Mouse (Mus musculus) frontal cortex, adult 2 months (tissue): ENCODE results near the gene Gng12. TPM values are rescaled to one million over a fixed set of nuclear protein-coding genes. Genes with fewer than 3 reads are reported as not detected.

Experiments
- DNase-seq, 2 experiments: peaks; one replicate each; pipeline ENCODE4 v3.0.0; 2022; ENCODE audit warnings: low spot score in 1 of 2; ENCODE audit errors: extremely low spot score in 1 of 2
- polyA plus RNA-seq: library from polyadenylated mRNA; depleted of rRNA; stranded (reverse); fragments of >200 nt; gene quantifications from 2 replicates; pipeline ENCODE4 v1.2.3, GENCODE M21; 2012

Gene Gng12
- polyA plus RNA-seq, 1 experiment: 49.5 TPM

DNA sequence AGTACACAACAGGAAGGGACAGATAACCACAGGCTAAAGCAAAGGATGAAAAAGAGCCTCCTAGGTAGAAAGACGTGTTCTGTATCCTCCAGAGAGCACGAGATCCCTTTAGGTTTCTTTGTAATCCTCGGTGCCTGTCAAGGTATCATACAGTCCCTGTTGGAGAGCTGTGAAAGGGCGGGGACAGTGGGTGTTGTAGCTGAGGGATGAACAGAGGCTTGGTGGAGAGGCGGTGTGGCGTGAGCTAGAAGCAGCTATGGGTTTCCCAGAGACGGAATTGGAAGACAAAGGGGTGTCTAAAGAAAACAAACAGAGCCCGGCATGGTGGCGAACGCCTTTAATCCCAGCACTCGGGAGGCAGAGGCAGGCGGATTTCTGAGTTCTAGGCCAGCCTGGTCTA lies 89.9 kb downstream of the Gng12 start:
- DNase-seq: no peak

DNA sequence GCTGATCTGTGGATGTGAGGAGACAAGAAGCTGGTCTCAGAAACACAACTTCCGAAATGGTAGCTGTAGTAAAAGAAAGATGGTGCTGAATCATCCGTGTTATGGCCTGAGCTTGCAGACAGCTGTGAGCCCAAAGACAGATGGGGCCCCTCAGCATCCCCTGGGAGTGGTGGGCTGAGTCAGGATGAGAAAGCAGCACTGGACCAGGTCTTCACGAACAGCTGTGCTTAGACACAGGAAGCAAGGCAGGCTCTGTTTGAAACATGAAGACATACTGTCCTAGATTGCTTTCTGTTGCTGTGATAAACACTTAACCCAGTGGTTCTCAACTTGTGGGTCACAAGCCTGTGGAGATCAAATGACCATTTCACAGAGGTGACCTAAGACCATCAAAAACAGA lies 91.4 kb downstream of the Gng12 start:
- no peak for DNase-seq

DNA sequence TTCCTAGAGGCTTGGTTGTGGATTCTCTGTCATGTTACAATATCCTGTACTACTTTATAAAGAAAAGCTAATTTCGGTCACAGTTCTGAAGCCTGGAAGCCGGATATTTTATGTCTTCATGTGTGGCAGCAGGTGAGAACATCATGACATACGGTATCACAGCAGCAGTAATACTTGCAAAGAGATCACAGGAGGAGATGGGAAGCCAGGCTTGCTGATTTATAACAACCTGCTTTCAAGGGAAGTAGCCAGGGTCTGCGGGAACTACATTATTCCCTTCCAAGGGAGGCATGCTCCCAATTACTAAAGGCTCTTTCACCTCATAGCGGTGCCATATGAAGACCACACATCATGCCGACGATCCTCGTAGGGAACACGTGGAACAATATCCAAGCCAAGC lies 92.2 kb downstream of the Gng12 start:
- DNase-seq: no peak

DNA sequence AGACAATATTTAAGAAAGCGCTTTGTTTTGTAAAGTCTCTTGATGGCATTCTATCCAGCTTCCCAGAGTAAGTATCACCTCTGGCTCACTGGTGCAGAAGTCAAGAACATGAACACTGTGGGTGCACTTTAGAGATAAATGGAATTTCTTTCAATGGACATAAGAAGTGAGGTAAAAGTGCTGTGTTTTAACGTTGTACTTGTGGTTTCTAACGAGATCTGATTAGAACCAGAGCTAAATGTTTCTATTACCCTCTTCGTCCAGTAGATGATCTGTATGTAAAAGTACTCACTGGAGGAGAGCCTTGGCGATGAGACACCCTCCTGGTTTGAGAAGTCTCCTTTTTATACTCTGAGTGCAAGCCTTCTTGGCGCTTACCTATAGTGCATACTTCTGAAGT lies 92.8 kb downstream of the Gng12 start:
- DNase-seq: no peak

DNA sequence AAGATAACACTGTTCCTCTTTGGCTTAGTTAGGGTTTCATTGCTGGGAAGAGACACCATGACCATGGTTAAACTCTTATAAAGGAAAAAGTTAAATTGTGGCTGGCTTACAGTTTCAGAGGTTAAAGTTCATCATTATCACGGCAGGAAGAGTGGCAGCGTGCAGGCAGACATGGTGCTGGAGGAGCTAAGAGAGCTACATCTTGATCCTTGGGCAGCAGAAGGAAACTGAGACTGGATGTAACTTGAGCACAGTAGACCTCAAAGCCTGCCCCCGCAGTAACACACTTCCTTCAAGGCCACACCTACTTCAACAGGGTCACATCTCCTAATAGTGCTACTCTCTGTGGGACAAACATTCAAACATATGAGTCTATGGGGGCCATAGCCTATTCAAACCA lies 93.3 kb downstream of the Gng12 start:
- DNase-seq: no peak

- peak in 1 of 2 experiments; percentile 17 for DNase-seq
These were observed 96.0 kb downstream of the Gng12 start for GRCm38 (mm10) chr6:66992232-66992631.

- DNase-seq: no peak
These were observed 96.6 kb downstream of the Gng12 start for GRCm38 (mm10) chr6:66992786-66993185.

- DNase-seq: no peak
These were observed 98.8 kb downstream of the Gng12 start for GRCm38 (mm10) chr6:66994981-66995380.

DNA sequence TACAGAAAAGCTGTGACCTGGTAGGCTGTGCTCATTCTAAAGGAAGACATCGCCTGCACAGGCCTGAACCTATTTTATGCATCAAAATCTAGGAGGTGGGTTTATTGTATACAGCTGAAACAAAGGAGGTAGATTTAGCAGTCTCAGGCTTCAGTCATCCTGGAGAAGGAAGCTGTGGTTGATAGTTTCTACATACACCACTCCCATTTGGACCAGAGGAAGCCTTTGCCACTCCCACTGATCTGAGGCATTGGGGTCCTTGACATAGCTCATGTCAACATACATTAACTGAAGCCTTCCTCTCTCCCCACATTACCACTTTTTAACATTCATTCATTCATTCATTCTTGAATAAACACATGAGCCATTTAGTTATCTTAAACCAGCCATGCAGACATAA lies 99.6 kb downstream of the Gng12 start:
- no peak for DNase-seq

DNA sequence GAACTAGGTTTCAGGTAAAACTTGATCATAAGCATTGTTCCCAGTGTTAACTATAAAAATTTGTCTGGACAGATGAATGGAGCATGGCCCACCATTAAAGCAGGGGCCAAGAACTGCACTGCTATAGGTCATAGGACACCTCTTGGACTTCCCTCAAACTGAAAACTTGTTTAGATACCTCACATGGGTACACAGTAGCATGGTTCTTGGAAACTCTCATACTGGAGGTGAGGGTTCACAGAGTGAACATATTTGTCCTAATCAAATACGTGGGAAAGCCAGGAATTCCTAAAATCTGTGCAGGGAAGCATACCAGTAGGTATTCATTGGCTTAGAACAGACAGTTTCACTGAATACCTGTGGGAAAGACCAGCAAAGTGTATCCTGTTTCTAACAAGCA lies 100.1 kb downstream of the Gng12 start:
- no peak for DNase-seq

- no peak for DNase-seq
These were observed 102.4 kb downstream of the Gng12 start for GRCm38 (mm10) chr6:66998645-66999044.

DNA sequence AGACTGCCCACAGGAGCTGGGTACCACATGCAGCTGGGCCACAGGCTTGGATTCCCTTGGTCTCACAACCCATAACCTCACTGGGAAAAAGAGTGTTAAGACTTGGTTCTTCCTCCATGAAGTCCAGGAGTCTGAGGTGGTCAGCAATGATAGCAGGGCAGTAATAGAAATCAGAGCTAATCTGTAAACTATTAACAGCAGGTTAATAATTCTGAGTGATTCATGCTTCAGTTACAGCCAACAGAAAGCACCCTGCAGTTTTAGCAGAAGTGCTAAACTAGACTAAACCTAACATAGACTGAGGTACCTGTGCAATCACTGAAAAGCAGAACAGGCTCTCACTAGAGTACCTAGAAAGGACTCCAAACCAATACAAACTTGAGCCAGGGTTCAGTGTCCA lies 103.6 kb downstream of the Gng12 start:
- DNase-seq: no peak

DNA sequence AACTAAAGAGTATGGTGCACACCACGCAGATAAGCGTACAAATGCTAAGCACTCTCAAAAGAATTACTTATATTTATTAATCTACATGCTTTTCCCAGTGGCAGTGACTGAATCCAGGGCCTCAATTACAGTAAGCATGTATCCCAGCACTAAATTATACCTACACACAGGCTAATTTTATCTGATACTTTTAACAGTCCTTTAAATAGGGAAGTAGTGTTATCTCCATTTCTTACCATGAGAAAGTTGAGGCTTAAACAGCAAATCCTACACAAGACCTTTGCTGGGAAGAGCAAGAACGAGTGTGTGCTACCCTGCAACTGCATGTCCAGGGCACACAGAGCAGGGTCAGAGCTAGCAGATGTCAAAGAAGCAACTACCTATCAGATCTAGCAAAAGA lies 113.7 kb downstream of the Gng12 start:
- no peak for DNase-seq

GRCm38 (mm10) chr6:67010370-67011216 lies 114.4 kb downstream of the Gng12 start:
- no peak for DNase-seq

DNA sequence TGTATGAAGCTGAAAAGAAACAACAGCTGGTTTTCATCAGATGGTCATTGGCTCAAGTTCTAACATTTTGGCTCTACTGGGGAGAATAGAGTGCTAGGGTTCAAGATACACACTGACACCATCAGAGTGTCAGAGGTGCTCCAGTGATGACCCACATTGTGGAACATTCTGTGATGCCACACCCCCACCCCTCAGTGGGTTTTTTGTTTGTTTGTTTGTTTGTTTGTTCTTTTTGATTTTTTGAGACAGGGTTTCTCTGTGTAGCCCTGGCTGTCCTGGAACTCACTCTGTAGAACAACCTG lies 115.0 kb downstream of the Gng12 start:
- no peak for DNase-seq

- no peak for DNase-seq
These were observed 117.2 kb downstream of the Gng12 start for GRCm38 (mm10) chr6:67013293-67013948.

DNA sequence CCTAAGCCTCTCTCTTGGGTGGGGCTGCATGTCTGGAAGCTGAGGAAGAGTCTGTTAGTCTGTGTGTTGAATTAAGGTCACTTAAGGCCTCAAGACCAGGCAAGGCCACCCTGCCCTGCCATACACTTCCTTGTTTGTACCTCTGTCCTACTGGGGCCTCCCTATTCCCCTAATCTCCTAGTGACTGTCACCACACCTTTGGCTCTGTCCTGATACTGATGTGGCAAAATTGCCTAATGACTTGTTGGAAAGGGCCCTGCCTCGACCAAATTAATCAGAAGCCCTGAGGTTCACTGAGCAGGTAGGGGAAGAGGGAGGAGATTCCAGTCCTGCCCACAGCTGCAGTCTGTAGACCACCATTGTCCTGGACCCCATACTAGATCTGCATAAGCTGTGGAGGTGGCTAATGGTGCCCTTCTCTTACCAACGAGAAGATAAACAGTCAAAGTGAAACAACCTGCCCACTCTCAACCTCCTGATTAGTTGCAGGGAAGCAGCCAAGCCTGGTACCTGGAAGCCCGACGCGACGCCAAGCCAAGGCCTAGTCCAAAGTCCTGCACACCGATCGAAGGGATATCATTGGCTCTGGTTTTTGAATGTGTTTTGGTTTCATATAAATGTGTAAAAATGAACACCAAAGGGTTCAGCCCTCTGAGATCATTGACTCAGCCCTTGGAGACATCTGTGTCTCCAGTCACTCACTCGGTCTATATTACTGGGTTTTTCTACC lies 117.9 kb downstream of the Gng12 start:
- DNase-seq: no peak

DNA sequence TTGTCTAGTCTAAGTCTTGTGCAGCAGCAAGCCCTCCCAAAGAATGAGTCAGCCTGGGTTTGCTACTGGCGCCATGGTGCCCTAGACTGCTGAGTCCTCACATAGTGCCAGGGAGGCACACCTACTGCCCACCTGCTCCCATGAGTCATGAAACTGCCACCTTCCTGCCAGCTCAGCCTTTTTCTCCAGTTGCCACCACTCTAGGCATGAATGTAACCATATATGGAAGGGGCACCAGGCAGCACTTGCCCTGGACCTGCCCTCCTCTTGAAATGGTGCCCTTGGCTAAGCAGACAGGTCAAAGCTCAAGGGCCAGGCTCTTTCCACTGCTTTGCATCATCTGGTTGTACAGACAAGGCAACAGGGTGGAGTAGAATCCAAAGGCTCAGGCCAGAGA lies 118.5 kb downstream of the Gng12 start:
- peak in 1 of 2 experiments; percentile 39 for DNase-seq

GRCm38 (mm10) chr6:67015739-67016519 lies 119.7 kb downstream of the Gng12 start:
- DNase-seq: no peak

DNA sequence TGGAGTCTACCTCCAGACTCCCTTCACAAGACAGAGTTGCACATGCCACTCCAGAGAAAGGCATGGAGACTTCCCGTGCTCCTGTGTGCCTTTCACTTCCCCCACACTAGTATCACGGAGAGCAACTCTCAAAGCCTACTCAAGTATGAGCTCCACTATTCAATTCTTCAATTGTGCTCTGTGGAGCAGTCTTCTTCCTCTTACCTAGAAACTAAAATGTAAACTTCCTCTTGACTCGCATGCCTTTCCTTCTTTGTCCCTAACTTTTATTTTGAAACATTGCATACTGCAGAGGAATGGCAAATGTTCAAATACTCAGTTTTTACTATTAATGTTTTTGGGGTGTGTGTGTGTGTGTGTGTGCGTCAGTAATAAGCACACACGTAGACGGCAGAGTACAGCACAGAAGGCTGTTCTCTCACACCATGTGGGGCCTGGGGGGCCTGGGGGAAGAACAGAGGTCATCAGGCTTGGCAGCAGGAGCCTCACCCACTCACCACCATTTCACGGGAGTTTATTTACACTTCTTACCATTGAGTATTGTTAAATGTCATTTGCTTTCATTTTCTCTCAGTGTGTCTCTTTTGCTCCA lies 120.4 kb downstream of the Gng12 start:
- DNase-seq: no peak

- DNase-seq: no peak
These were observed 122.2 kb downstream of the Gng12 start for GRCm38 (mm10) chr6:67018365-67018764.
